Mouse (Mus musculus): ENCODE results near the gene Cdk13. TPM values are rescaled to one million over a fixed set of nuclear protein-coding genes. Genes with fewer than 3 reads are reported as not detected.

Cdk13 gene
- polyA plus RNA-seq, 1 experiment: 30.3 TPM

GRCm38 (mm10) chr13:17775364-17775763, 29.5 kb downstream of the Cdk13 start:
- H3K4me3 ChIP-seq (ENCODE audit: insufficient read depth, low read length): no peak overlapping the region
- no peak for TF ChIP-seq CTCF (IDR thresholded peaks at IDR 0.05; ENCODE audit: extremely low read depth, insufficient read depth, low read length)
- TF ChIP-seq POLR2A (IDR thresholded peaks at IDR 0.05; ENCODE audit: extremely low read depth, insufficient read depth, low read length): no peak
- H3K27ac ChIP-seq (ENCODE audit: insufficient read depth, low read length): no peak overlapping the region
- H3K4me1 ChIP-seq (ENCODE audit: control insufficient read depth, insufficient read depth, low read length): peaks cover 6% of the 10 kb centered on the region; the same call in 1 of the 2 replicates

- Histone ChIP-seq H3K4me1 (ENCODE audit: control insufficient read depth, insufficient read depth, low read length) (peaks cover 6% of the 10 kb centered on the region; the same call in 1 of the 2 replicates), H3K4me3 (ENCODE audit: insufficient read depth, low read length) (no peak overlapping the region), H3K27ac (ENCODE audit: insufficient read depth, low read length) (no peak overlapping the region)
- no peak for TF ChIP-seq POLR2A (IDR thresholded peaks at IDR 0.05; ENCODE audit: extremely low read depth, insufficient read depth, low read length)
- no peak for TF ChIP-seq CTCF (IDR thresholded peaks at IDR 0.05; ENCODE audit: extremely low read depth, insufficient read depth, low read length)
Observed at GRCm38 (mm10) chr13:17773112-17773511, 31.8 kb downstream of the Cdk13 start.

GRCm38 (mm10) chr13:17772574-17772973, 32.3 kb downstream of the Cdk13 start:
- H3K4me1 ChIP-seq (ENCODE audit: control insufficient read depth, insufficient read depth, low read length): peaks cover 6% of the 10 kb centered on the region; the same call in 1 of the 2 replicates
- TF ChIP-seq POLR2A (IDR thresholded peaks at IDR 0.05; ENCODE audit: extremely low read depth, insufficient read depth, low read length) (no peak), CTCF (IDR thresholded peaks at IDR 0.05; ENCODE audit: extremely low read depth, insufficient read depth, low read length) (no peak)
- no peak overlapping the region for H3K4me3 ChIP-seq (ENCODE audit: insufficient read depth, low read length)
- H3K27ac ChIP-seq (ENCODE audit: insufficient read depth, low read length): no peak overlapping the region

GRCm38 (mm10) chr13:17762405-17762804, 42.5 kb downstream of the Cdk13 start:
- TF ChIP-seq CTCF (IDR thresholded peaks at IDR 0.05; ENCODE audit: extremely low read depth, insufficient read depth, low read length): no peak
- TF ChIP-seq POLR2A (IDR thresholded peaks at IDR 0.05; ENCODE audit: extremely low read depth, insufficient read depth, low read length): no peak
- Histone ChIP-seq H3K4me3 (ENCODE audit: insufficient read depth, low read length) (no peak overlapping the region), H3K27ac (ENCODE audit: insufficient read depth, low read length) (no peak overlapping the region), H3K4me1 (ENCODE audit: control insufficient read depth, insufficient read depth, low read length) (no peaks in the 10 kb centered on the region)

GRCm38 (mm10) chr13:17754997-17755396, 49.9 kb downstream of the Cdk13 start:
- Histone ChIP-seq H3K27ac (ENCODE audit: insufficient read depth, low read length) (no peak overlapping the region), H3K4me3 (ENCODE audit: insufficient read depth, low read length) (no peak overlapping the region), H3K4me1 (ENCODE audit: control insufficient read depth, insufficient read depth, low read length) (no peaks in the 10 kb centered on the region)
- TF ChIP-seq POLR2A (IDR thresholded peaks at IDR 0.05; ENCODE audit: extremely low read depth, insufficient read depth, low read length): no peak
- no peak for TF ChIP-seq CTCF (IDR thresholded peaks at IDR 0.05; ENCODE audit: extremely low read depth, insufficient read depth, low read length)

- Histone ChIP-seq H3K27ac (ENCODE audit: insufficient read depth, low read length) (no peak overlapping the region), H3K4me3 (ENCODE audit: insufficient read depth, low read length) (no peak overlapping the region), H3K4me1 (ENCODE audit: control insufficient read depth, insufficient read depth, low read length) (no peaks in the 10 kb centered on the region)
- no peak for TF ChIP-seq POLR2A (IDR thresholded peaks at IDR 0.05; ENCODE audit: extremely low read depth, insufficient read depth, low read length)
- no peak for TF ChIP-seq CTCF (IDR thresholded peaks at IDR 0.05; ENCODE audit: extremely low read depth, insufficient read depth, low read length)
Observed at GRCm38 (mm10) chr13:17728798-17729197, 76.1 kb downstream of the Cdk13 start.

GRCm38 (mm10) chr13:17727922-17728321, 77.0 kb downstream of the Cdk13 start:
- Histone ChIP-seq H3K27ac (ENCODE audit: insufficient read depth, low read length) (no peak overlapping the region), H3K4me1 (ENCODE audit: control insufficient read depth, insufficient read depth, low read length) (no peaks in the 10 kb centered on the region), H3K4me3 (ENCODE audit: insufficient read depth, low read length) (no peak overlapping the region)
- TF ChIP-seq CTCF (IDR thresholded peaks at IDR 0.05; ENCODE audit: extremely low read depth, insufficient read depth, low read length) (no peak), POLR2A (IDR thresholded peaks at IDR 0.05; ENCODE audit: extremely low read depth, insufficient read depth, low read length) (no peak)

- TF ChIP-seq POLR2A (IDR thresholded peaks at IDR 0.05; ENCODE audit: extremely low read depth, insufficient read depth, low read length): no peak
- TF ChIP-seq CTCF (IDR thresholded peaks at IDR 0.05; ENCODE audit: extremely low read depth, insufficient read depth, low read length): no peak
Observed at GRCm38 (mm10) chr13:17717357-17717756, 87.5 kb downstream of the Cdk13 start.

GRCm38 (mm10) chr13:17708784-17709311, 96.0 kb downstream of the Cdk13 start:
- no peak for TF ChIP-seq POLR2A (IDR thresholded peaks at IDR 0.05; ENCODE audit: extremely low read depth, insufficient read depth, low read length)
- no peak for TF ChIP-seq CTCF (IDR thresholded peaks at IDR 0.05; ENCODE audit: extremely low read depth, insufficient read depth, low read length)
- H3K27ac ChIP-seq (ENCODE audit: insufficient read depth, low read length): no peak overlapping the region
- no peak overlapping the region for H3K4me3 ChIP-seq (ENCODE audit: insufficient read depth, low read length)

More at GRCm38 (mm10) chr13:17717357-17717756, 87.5 kb downstream of the Cdk13 start:
- Histone ChIP-seq H3K4me1 (ENCODE audit: control insufficient read depth, insufficient read depth, low read length) (no peaks in the 10 kb centered on the region), H3K27ac (ENCODE audit: insufficient read depth, low read length) (no peak overlapping the region), H3K4me3 (ENCODE audit: insufficient read depth, low read length) (no peak overlapping the region)

GRCm38 (mm10) chr13:17705188-17705826, 99.6 kb downstream of the Cdk13 start:
- TF ChIP-seq CTCF (IDR thresholded peaks at IDR 0.05; ENCODE audit: extremely low read depth, insufficient read depth, low read length): no peak
- no peak for TF ChIP-seq POLR2A (IDR thresholded peaks at IDR 0.05; ENCODE audit: extremely low read depth, insufficient read depth, low read length)
- H3K4me1 ChIP-seq (ENCODE audit: control insufficient read depth, insufficient read depth, low read length): no peaks in the 10 kb centered on the region; the same call in 1 of the 2 replicates
- no peak overlapping the region for H3K27ac ChIP-seq (ENCODE audit: insufficient read depth, low read length)
- no peak overlapping the region for H3K4me3 ChIP-seq (ENCODE audit: insufficient read depth, low read length)

More at GRCm38 (mm10) chr13:17708784-17709311, 96.0 kb downstream of the Cdk13 start:
- H3K4me1 ChIP-seq (ENCODE audit: control insufficient read depth, insufficient read depth, low read length): no peaks in the 10 kb centered on the region; the same call in 1 of the 2 replicates
